Mouse (Mus musculus) neural tube, embryonic 12.5 days (tissue): ENCODE results near the gene Lin52. TPM values are rescaled to one million over a fixed set of nuclear protein-coding genes. Genes with fewer than 3 reads are reported as not detected.

Experiments used
- ATAC-seq: fragments of 200-750 bp; cut with Nextera tagmentation; 2 replicates; pipeline ENCODE4 v1.8.0; 2017; ENCODE audit warnings: low read depth, mild to moderate bottlenecking, moderate TSS enrichment, moderate library complexity; ENCODE audit not compliant: low FRiP score
- H3K27ac ChIP-seq: fragments of 300-500 bp; sonication (generic); 2 replicates; pipeline ENCODE4 v1.5.1; 2016
- H3K27me3 ChIP-seq: fragments of 300-500 bp; sonication (generic); replicated peaks from 2 replicates; pipeline ENCODE4 v1.6.1; 2016; ENCODE audit warnings: mild to moderate bottlenecking
- H3K36me3 ChIP-seq: fragments of 300-500 bp; sonication (generic); 2 replicates; pipeline ENCODE4 v1.6.1; 2016; ENCODE audit warnings: mild to moderate bottlenecking
- H3K4me1 ChIP-seq: fragments of 300-500 bp; sonication (generic); 2 replicates; pipeline ENCODE4 v1.6.1; 2016
- H3K4me2 ChIP-seq: fragments of 300-500 bp; sonication (generic); replicated peaks from 2 replicates; pipeline ENCODE4 v1.6.1; 2016; ENCODE audit warnings: mild to moderate bottlenecking
- H3K4me3 ChIP-seq: fragments of 300-500 bp; sonication (generic); 2 replicates; pipeline ENCODE4 v1.5.1; 2016
- H3K9ac ChIP-seq: fragments of 300-500 bp; sonication (generic); 2 replicates; pipeline ENCODE4 v1.6.1; 2016; ENCODE audit warnings: mild to moderate bottlenecking
- H3K9me3 ChIP-seq: fragments of 300-500 bp; sonication (generic); 2 replicates; pipeline ENCODE4 v1.6.1; 2016; ENCODE audit warnings: mild to moderate bottlenecking
- WGBS: fragments of 180-500 bp; shearing (Covaris S2); methylation state at CpG from one replicate; pipeline ENCODE4 v1.1.7; 2016; 5-methylcytosine and 5-hydroxymethylcytosine counted together
- polyA plus RNA-seq: library from polyadenylated mRNA; unstranded; fragments of >200 nt; fragmentation: Nextera tagmentation; extraction: Ambion mirVana; gene quantifications from 2 replicates; pipeline ENCODE4 v1.2.1, GENCODE M21; 2016

Lin52 gene
- polyA plus RNA-seq, 1 experiment from 2014 or later: 33.1 TPM

DNA sequence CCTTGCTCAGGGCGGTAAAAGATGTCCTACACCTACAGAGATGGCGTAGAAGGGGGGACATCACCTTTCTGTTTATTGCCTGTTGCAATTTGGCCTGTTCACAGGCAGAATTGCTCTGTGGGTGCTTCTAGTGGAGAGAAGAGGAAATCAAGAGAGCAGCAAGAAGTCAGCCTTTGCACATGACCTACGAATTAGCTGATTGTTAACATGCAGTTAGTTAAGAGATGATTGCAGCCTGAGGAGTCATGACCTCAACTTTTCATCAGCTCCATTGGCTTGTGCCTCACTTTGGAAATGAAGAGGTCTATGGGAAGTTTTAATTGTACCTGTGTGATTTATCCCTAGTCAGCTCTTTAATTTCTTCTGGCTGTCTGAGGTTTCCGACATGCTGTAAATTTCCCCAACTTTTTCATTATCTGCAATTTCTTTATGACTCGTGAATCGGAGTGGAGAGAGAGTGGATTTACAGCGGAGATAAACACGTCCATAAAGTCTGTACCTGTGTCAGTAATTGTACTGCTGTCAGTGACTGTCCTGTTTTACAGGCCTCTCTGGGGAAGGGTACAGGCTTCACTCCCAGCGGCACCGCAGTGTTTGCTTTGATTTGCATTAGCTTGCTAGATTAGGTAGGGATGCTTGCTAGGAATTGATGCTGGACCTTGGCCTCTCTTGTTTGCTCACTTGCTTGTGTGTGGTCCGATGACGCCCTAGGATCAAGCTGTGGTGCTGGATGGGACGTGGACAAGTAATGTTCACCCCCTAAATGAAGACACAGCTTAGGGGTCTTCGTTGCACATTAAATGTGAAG lies 31.8 kb downstream of the Lin52 start:
- Histone ChIP-seq H3K4me2 (no peak overlapping the region), H3K27ac (no peak overlapping the region), H3K36me3 (no peaks in the 10 kb centered on the region), H3K27me3 (peaks cover 3% of the 10 kb centered on the region; the same call in 1 of the 2 replicates), H3K4me3 (no peak overlapping the region), H3K4me1 (peaks cover 9% of the 10 kb centered on the region; the same call in 1 of the 2 replicates), H3K9ac (no peak overlapping the region), H3K9me3 (no peaks in the 10 kb centered on the region)
- 83% methylated on average over 14 of the region's 14 CpGs for WGBS
- ATAC-seq: no peak

GRCm38 (mm10) chr12:84487324-84488056 lies 36.3 kb downstream of the Lin52 start:
- Histone ChIP-seq H3K9me3 (no peaks in the 10 kb centered on the region), H3K4me2 (peak overlapping the region; percentile 14; the same call in 1 of the 2 replicates), H3K27ac (no peak overlapping the region), H3K36me3 (no peaks in the 10 kb centered on the region), H3K4me3 (no peak overlapping the region), H3K9ac (no peak overlapping the region), H3K27me3 (peaks cover 8% of the 10 kb centered on the region), H3K4me1 (peaks cover 10% of the 10 kb centered on the region; the same call in 1 of the 2 replicates)
- ATAC-seq: peak; percentile 82
- 18% methylated on average over 8 of the region's 8 CpGs for WGBS

DNA sequence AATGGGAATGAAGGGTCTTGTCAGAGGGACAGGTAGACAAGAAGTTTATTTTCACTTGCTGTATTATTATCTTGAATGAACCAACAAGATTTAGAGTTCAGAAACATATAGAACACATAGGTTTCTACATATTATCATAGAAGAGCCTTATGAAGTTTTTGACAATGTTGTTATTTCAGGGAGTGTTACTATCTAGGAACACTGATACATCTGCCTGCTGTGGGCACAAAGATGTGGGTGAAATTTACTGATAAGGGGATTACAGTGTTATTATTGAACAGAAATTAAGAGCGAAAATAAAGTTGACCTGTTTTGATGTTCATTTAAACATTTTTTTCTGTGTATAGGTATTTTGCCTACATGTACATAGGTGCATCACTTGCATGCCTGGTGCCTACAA lies 45.6 kb downstream of the Lin52 start:
- ATAC-seq: no peak
- Histone ChIP-seq H3K4me3 (no peak overlapping the region), H3K4me1 (peaks cover 5% of the 10 kb centered on the region; the same call in 1 of the 2 replicates), H3K9me3 (no peaks in the 10 kb centered on the region), H3K27ac (no peak overlapping the region), H3K27me3 (no peaks in the 10 kb centered on the region), H3K4me2 (no peak overlapping the region), H3K36me3 (no peaks in the 10 kb centered on the region), H3K9ac (no peak overlapping the region)
- 94% methylated on average over 1 of the region's 1 CpGs for WGBS

DNA sequence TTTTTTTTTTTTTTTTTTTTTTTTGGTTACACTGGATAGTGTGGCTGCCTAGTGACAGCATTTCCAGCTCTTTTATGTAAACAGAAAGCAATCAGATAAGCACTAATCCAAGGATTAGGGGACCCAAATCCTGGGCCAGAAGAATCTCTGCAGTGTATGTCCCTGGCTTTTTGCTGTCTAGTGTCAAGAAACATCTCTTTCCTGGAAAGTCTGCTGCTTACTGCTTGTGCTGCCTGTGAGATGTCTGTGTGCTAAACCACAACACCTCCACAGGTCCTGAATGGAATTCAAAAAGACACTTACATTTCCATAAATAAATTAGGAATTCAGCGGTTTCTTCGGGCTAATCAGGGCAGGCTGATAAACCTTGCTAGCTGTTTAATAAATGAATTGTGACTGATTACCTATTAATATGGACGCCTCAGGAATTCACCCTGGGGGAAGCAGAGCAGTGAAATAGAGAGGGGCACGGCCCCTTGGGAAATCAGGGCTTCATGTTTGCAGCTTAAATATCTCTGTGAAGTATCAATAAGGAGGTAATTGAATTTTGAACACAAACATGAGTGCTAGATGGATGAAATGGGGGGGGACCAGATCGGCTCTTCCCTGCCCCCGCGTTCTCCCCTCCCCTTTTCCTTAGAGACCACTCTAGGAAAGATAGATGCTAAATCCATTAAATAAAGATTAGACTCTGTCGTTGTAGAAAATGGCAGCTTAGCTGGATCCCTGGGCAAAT lies 49.5 kb downstream of the Lin52 start:
- 0 out of 2 replicates have a peak overlapping the region, but pooled peaks have one; percentile 0 for H3K4me2 ChIP-seq
- WGBS: 59% methylated on average over 8 of the region's 8 CpGs

GRCm38 (mm10) chr12:84501278-84501677 lies 50.1 kb downstream of the Lin52 start:
- Histone ChIP-seq H3K9me3 (no peaks in the 10 kb centered on the region), H3K4me1 (peaks cover 5% of the 10 kb centered on the region; the same call in 1 of the 2 replicates), H3K4me2 (0 out of 2 replicates have a peak overlapping the region, but pooled peaks have one; percentile 0), H3K27ac (no peak overlapping the region), H3K27me3 (no peaks in the 10 kb centered on the region), H3K36me3 (no peaks in the 10 kb centered on the region), H3K4me3 (no peak overlapping the region), H3K9ac (no peak overlapping the region)
- 75% methylated on average over 4 of the region's 4 CpGs for WGBS
- no peak for ATAC-seq

More for the DNA sequence above, 49.5 kb downstream of the Lin52 start:
- peak; percentile 41; the same call in 1 of the 2 replicates for ATAC-seq
- peaks cover 5% of the 10 kb centered on the region; the same call in 1 of the 2 replicates for H3K4me1 ChIP-seq
- H3K36me3 ChIP-seq: no peaks in the 10 kb centered on the region
- H3K27ac ChIP-seq: no peak overlapping the region
- H3K27me3 ChIP-seq: no peaks in the 10 kb centered on the region
- H3K9me3 ChIP-seq: no peaks in the 10 kb centered on the region
- H3K9ac ChIP-seq: no peak overlapping the region
- H3K4me3 ChIP-seq: no peak overlapping the region

DNA sequence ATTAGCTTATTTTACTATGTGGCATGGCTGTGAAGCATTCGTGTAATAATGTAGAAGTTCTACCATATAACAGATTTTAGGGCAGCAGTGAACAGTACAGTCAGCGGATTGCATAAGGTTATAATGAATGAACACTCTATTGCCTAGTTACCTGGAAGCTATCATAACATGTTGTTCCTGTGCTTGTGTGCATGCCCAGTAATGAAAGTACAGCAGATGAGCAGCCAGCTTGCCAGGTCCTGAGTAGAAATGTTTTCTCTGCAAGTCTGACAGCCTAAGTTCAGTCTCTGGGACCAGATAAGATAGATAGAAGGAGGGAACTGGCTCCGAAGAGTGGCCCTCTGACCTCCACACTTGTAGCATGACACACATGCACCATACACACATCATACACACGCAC lies 55.6 kb downstream of the Lin52 start:
- H3K4me2 ChIP-seq: no peak overlapping the region
- H3K27ac ChIP-seq: no peak overlapping the region
- no peaks in the 10 kb centered on the region for H3K36me3 ChIP-seq
- no peak overlapping the region for H3K9ac ChIP-seq
- WGBS: 96% methylated on average over 4 of the region's 4 CpGs
- H3K4me3 ChIP-seq: no peak overlapping the region
- no peaks in the 10 kb centered on the region for H3K27me3 ChIP-seq
- no peaks in the 10 kb centered on the region for H3K9me3 ChIP-seq
- ATAC-seq: no peak
- H3K4me1 ChIP-seq: no peaks in the 10 kb centered on the region

DNA sequence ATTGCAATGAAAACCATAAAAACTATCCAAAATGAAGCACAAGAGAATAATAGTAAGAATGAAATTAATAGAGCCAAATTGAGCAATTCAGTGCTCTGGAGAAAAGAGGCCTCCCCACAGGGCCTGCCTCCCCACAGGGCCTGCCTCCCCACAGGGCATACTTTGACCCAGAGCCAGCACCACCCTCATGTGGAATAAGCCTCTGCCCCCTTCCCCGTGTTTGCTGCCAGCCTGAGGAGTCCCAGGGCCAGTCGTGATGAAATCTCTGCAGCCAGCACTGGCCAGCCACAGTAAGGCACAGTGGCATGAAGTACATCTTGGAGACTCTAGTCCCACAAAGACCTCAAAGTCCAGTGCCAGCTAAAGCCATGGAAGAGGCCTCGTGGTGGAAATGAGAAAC lies 60.8 kb downstream of the Lin52 start:
- Histone ChIP-seq H3K4me1 (no peaks in the 10 kb centered on the region), H3K27me3 (no peaks in the 10 kb centered on the region), H3K36me3 (no peaks in the 10 kb centered on the region), H3K9me3 (no peaks in the 10 kb centered on the region), H3K4me3 (no peak overlapping the region), H3K27ac (no peak overlapping the region), H3K9ac (no peak overlapping the region), H3K4me2 (no peak overlapping the region)
- ATAC-seq: no peak
- 69% methylated on average over 3 of the region's 3 CpGs for WGBS

GRCm38 (mm10) chr12:84515486-84515885 lies 64.3 kb downstream of the Lin52 start:
- no peaks in the 10 kb centered on the region for H3K9me3 ChIP-seq
- no peak overlapping the region for H3K4me2 ChIP-seq
- H3K27ac ChIP-seq: no peak overlapping the region
- H3K36me3 ChIP-seq: no peaks in the 10 kb centered on the region
- H3K4me1 ChIP-seq: no peaks in the 10 kb centered on the region
- no peaks in the 10 kb centered on the region for H3K27me3 ChIP-seq
- no peak overlapping the region for H3K9ac ChIP-seq
- no peak overlapping the region for H3K4me3 ChIP-seq
- ATAC-seq: no peak
- 92% methylated on average over 4 of the region's 4 CpGs for WGBS

DNA sequence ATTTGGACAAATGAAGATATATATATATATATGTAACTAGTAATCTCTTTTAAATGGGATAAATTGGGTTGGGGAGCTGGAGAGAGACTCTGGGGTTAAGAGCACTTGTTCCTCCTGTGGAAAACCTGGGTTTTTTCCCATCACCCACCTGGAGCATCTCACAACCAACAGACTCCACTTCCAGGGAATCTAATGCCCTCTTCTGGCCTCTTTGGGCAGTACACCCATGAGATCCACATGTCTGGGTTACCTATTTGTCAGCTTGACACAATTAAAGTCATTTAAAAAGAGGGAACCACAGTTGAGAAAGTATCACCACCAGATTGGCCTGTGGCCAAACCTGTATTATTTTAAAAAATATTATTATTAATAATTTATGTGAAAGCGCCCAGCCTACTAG lies 65.4 kb downstream of the Lin52 start:
- ATAC-seq: no peak
- no peaks in the 10 kb centered on the region for H3K36me3 ChIP-seq
- H3K9me3 ChIP-seq: no peaks in the 10 kb centered on the region
- H3K4me2 ChIP-seq: no peak overlapping the region
- H3K27me3 ChIP-seq: no peaks in the 10 kb centered on the region
- H3K9ac ChIP-seq: no peak overlapping the region
- H3K4me1 ChIP-seq: no peaks in the 10 kb centered on the region
- WGBS: 100% methylated on average over 1 of the region's 1 CpGs
- H3K4me3 ChIP-seq: no peak overlapping the region
- no peak overlapping the region for H3K27ac ChIP-seq

DNA sequence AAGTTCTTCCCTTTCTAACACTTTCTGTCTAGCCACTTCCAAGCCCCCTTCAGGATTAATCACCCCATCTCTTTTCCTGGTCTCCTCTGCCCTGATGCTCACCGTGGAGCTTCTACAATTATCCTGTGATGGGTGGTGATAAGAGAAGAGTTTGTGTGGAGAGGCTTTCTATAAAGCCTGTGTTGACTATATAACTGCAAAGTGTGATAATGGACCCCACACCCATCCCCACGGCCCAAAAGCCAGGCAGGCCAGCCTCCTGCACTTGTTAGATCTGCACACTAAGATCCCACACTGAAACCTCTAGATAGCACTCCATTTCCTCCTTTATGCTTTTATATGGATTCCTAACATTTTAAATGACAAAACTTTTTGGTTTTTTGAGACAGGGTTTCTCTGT lies 66.8 kb downstream of the Lin52 start:
- H3K4me1 ChIP-seq: no peaks in the 10 kb centered on the region
- H3K9me3 ChIP-seq: no peaks in the 10 kb centered on the region
- no peak overlapping the region for H3K27ac ChIP-seq
- H3K4me3 ChIP-seq: no peak overlapping the region
- no peaks in the 10 kb centered on the region for H3K27me3 ChIP-seq
- 86% methylated on average over 2 of the region's 2 CpGs for WGBS
- H3K36me3 ChIP-seq: no peaks in the 10 kb centered on the region
- no peak overlapping the region for H3K4me2 ChIP-seq
- no peak overlapping the region for H3K9ac ChIP-seq
- ATAC-seq: no peak

DNA sequence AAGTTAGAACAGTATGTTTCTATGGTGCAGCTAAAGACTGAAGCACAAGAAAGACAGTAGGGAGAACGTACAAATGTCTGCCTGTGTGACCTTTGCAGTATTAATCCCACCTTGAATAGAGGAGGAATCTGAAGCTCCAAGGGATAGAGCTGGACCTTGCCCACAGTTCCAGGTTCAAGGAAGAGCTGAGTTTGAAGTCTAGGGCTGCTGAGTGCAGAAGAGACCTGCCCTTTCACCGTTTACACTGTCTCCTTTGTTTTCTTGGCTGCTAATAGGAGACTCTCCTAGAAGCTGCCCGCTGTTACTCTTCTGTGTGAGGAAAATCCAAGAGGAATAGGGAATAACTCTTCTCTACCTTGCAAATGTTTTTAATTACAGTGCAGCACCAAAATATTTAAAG lies 72.5 kb downstream of the Lin52 start:
- Histone ChIP-seq H3K4me3 (no peak overlapping the region), H3K27me3 (peaks cover 29% of the 10 kb centered on the region), H3K4me2 (no peak overlapping the region), H3K9ac (no peak overlapping the region), H3K36me3 (no peaks in the 10 kb centered on the region), H3K27ac (no peak overlapping the region), H3K9me3 (no peaks in the 10 kb centered on the region), H3K4me1 (peaks cover 2% of the 10 kb centered on the region; the same call in 1 of the 2 replicates)
- WGBS: 66% methylated on average over 3 of the region's 3 CpGs
- no peak for ATAC-seq
